Mouse (Mus musculus): ENCODE measurements around the gene Olfr740. TPM values are rescaled to one million over a fixed set of nuclear protein-coding genes. Genes with fewer than 3 reads are reported as not detected.

Olfr740 gene
- polyA plus RNA-seq (2015; fragmentation: Nextera tagmentation; extraction: Ambion mirVana): not detected in 2 replicates

DNA sequence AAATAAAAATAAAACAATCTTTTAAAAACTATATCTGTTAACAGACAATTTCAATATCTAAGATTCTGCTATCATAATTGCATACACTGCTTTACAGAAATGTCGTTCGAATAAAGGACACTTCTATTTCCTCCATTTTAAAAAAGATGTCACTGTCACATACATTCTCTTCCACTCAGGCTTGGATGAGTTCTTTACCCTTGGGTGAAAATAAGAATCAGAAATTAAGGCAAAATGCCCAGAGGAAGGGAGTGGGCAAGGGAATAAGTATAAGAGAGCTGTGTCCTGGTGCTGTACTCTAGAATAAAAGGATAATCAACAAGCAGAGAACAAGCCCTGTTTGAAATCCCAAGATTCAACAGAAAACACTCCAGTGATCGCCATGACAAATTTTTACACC, at the start of gene Olfr740:
Olfr740 (plus strand) TSS at position 301 of the 400 bp plus-strand sequence.
- 81% methylated on average over 3 of the region's 3 CpGs for WGBS
- H3K9me3 ChIP-seq (ENCODE audit: control insufficient read depth): no peaks in the 10 kb centered on the region
- no peak within 1 kb of the TSS for H3K4me2 ChIP-seq (replicated peaks; ENCODE audit: low read depth)
- H3K27me3 ChIP-seq (replicated peaks; ENCODE audit: control insufficient read depth, insufficient read depth, low read length): no peaks in the 10 kb centered on the region
- H3K4me3 ChIP-seq (ENCODE audit: low read depth, low read length): no peak within 1 kb of the TSS
- ATAC-seq: no peak
- TF ChIP-seq CTCF (IDR thresholded peaks at IDR 0.05; ENCODE audit: low read depth): no peak
- H3K9ac ChIP-seq (ENCODE audit: low read depth, low read length): no peak within 1 kb of the TSS
- no peaks in the 10 kb centered on the region for H3K4me1 ChIP-seq (replicated peaks; ENCODE audit: control insufficient read depth, insufficient read depth, low read length)
- no peak within 1 kb of the TSS for H3K27ac ChIP-seq (ENCODE audit: low read depth, low read length)
- H3K36me3 ChIP-seq (ENCODE audit: control insufficient read depth, insufficient read depth): no peaks in the 10 kb centered on the region

- Histone ChIP-seq H3K9me3 (ENCODE audit: control insufficient read depth) (no peaks in the 10 kb centered on the region), H3K36me3 (ENCODE audit: control insufficient read depth, insufficient read depth) (no peaks in the 10 kb centered on the region), H3K9ac (ENCODE audit: low read depth, low read length) (no peak within 1 kb of the TSS), H3K4me1 (replicated peaks; ENCODE audit: control insufficient read depth, insufficient read depth, low read length) (no peaks in the 10 kb centered on the region), H3K4me3 (ENCODE audit: low read depth, low read length) (no peak within 1 kb of the TSS), H3K27me3 (replicated peaks; ENCODE audit: control insufficient read depth, insufficient read depth, low read length) (no peaks in the 10 kb centered on the region), H3K27ac (ENCODE audit: low read depth, low read length) (no peak within 1 kb of the TSS), H3K4me2 (replicated peaks; ENCODE audit: low read depth) (no peak within 1 kb of the TSS)
- no peak for ATAC-seq
- WGBS: 68% methylated on average over 1 of the region's 1 CpGs
- TF ChIP-seq CTCF (IDR thresholded peaks at IDR 0.05; ENCODE audit: low read depth): no peak
Measured at GRCm38 (mm10) chr14:50407268-50407667, 38.1 kb upstream of the Olfr740 start, which contains the start of gene Olfr738. Gene Olfr738, plus strand, starts transcription at chr14:50407568.

DNA sequence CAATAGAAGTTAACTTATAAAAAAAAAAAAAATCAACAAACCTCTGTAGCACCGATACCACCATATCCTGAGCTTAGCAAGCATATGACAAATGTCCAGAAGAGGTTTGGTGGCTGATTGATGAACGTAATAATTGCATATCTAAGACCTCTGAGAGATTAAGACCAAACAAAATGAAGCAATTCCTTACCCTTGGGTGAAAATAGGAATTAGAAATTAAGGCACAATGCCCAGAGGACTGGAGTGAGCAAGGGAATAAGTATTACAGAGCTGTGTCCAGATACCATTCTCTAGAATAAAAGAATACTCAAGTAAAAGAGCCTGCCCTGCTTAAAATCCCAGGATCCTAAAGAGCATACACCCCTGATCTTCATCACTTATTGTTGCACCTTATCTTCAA, 27.0 kb upstream of the Olfr740 start, which contains the start of gene Olfr739:
Olfr739 (plus strand) TSS at position 301 of the 400 bp plus-strand sequence.
- no peak for ATAC-seq
- Histone ChIP-seq H3K4me1 (replicated peaks; ENCODE audit: control insufficient read depth, insufficient read depth, low read length) (no peaks in the 10 kb centered on the region), H3K4me3 (ENCODE audit: low read depth, low read length) (no peak within 1 kb of the TSS), H3K4me2 (replicated peaks; ENCODE audit: low read depth) (no peak within 1 kb of the TSS), H3K9me3 (ENCODE audit: control insufficient read depth) (no peaks in the 10 kb centered on the region), H3K27me3 (replicated peaks; ENCODE audit: control insufficient read depth, insufficient read depth, low read length) (no peaks in the 10 kb centered on the region), H3K36me3 (ENCODE audit: control insufficient read depth, insufficient read depth) (no peaks in the 10 kb centered on the region), H3K9ac (ENCODE audit: low read depth, low read length) (no peak within 1 kb of the TSS), H3K27ac (ENCODE audit: low read depth, low read length) (no peak within 1 kb of the TSS)
- WGBS: 57% methylated on average over 2 of the region's 2 CpGs
- TF ChIP-seq CTCF (IDR thresholded peaks at IDR 0.05; ENCODE audit: low read depth): no peak

DNA sequence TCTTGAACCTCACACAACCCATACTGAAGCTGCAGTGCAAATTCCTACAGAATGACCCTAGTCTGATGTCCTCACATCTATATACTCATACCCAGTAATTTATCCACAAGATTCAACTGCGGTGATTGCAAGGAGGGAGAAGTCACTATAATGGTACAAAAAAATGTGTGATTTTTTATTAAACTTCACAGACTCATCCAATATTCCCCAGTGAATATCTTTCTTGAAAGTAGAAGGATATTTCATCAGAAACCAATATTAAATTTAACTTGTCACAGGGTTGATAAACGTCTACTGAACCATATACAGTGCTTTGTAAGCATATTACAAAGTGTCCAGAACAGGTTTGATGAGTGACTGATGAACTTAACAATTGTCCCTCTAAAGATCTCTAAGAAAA, 27.1 kb downstream of the Olfr740 start, which contains the start of gene Olfr741:
Olfr741 (plus strand) TSS at position 301 of the 400 bp plus-strand sequence.
- WGBS: 69% methylated on average over 2 of the region's 2 CpGs
- Histone ChIP-seq H3K9me3 (ENCODE audit: control insufficient read depth) (no peaks in the 10 kb centered on the region), H3K27me3 (replicated peaks; ENCODE audit: control insufficient read depth, insufficient read depth, low read length) (no peaks in the 10 kb centered on the region), H3K36me3 (ENCODE audit: control insufficient read depth, insufficient read depth) (no peaks in the 10 kb centered on the region), H3K9ac (ENCODE audit: low read depth, low read length) (no peak within 1 kb of the TSS), H3K4me2 (replicated peaks; ENCODE audit: low read depth) (no peak within 1 kb of the TSS), H3K4me3 (ENCODE audit: low read depth, low read length) (no peak within 1 kb of the TSS), H3K27ac (ENCODE audit: low read depth, low read length) (no peak within 1 kb of the TSS), H3K4me1 (replicated peaks; ENCODE audit: control insufficient read depth, insufficient read depth, low read length) (no peaks in the 10 kb centered on the region)
- no peak for ATAC-seq
- TF ChIP-seq CTCF (IDR thresholded peaks at IDR 0.05; ENCODE audit: low read depth): no peak

GRCm38 (mm10) chr14:50478406-50478805, 33.1 kb downstream of the Olfr740 start:
- Histone ChIP-seq H3K4me2 (replicated peaks; ENCODE audit: low read depth) (no peak overlapping the region), H3K4me1 (replicated peaks; ENCODE audit: control insufficient read depth, insufficient read depth, low read length) (no peaks in the 10 kb centered on the region), H3K4me3 (ENCODE audit: low read depth, low read length) (no peak overlapping the region), H3K9ac (ENCODE audit: low read depth, low read length) (no peak overlapping the region), H3K27me3 (replicated peaks; ENCODE audit: control insufficient read depth, insufficient read depth, low read length) (no peaks in the 10 kb centered on the region), H3K27ac (ENCODE audit: low read depth, low read length) (no peak overlapping the region), H3K9me3 (ENCODE audit: control insufficient read depth) (no peaks in the 10 kb centered on the region), H3K36me3 (ENCODE audit: control insufficient read depth, insufficient read depth) (no peaks in the 10 kb centered on the region)
- 73% methylated on average over 2 of the region's 2 CpGs for WGBS
- no peak for ATAC-seq
- no peak for TF ChIP-seq CTCF (IDR thresholded peaks at IDR 0.05; ENCODE audit: low read depth)

GRCm38 (mm10) chr14:50503300-50503699, 58.0 kb downstream of the Olfr740 start, which contains the start of gene Olfr742:
Gene Olfr742, plus strand, starts transcription at chr14:50503600.
- H3K4me2 ChIP-seq (replicated peaks; ENCODE audit: low read depth): no peak within 1 kb of the TSS
- no peak for TF ChIP-seq CTCF (IDR thresholded peaks at IDR 0.05; ENCODE audit: low read depth)
- 45% methylated on average over 2 of the region's 2 CpGs for WGBS

More at GRCm38 (mm10) chr14:50503300-50503699, 58.0 kb downstream of the Olfr740 start, which contains the start of gene Olfr742:
- Histone ChIP-seq H3K9ac (ENCODE audit: low read depth, low read length) (no peak within 1 kb of the TSS), H3K4me3 (ENCODE audit: low read depth, low read length) (no peak within 1 kb of the TSS), H3K27me3 (replicated peaks; ENCODE audit: control insufficient read depth, insufficient read depth, low read length) (no peaks in the 10 kb centered on the region), H3K9me3 (ENCODE audit: control insufficient read depth) (no peaks in the 10 kb centered on the region), H3K27ac (ENCODE audit: low read depth, low read length) (no peak within 1 kb of the TSS), H3K4me1 (replicated peaks; ENCODE audit: control insufficient read depth, insufficient read depth, low read length) (no peaks in the 10 kb centered on the region), H3K36me3 (ENCODE audit: control insufficient read depth, insufficient read depth) (no peaks in the 10 kb centered on the region)
- ATAC-seq: no peak

Other genes with a start within 250 kb of the Olfr740 start
- gene Olfr731, start 203.7 kb upstream of the Olfr740 start, polyA plus RNA-seq (2015; fragmentation: Nextera tagmentation; extraction: Ambion mirVana): not detected in 2 replicates
- gene Olfr732, start 161.3 kb upstream of the Olfr740 start, polyA plus RNA-seq (2015; fragmentation: Nextera tagmentation; extraction: Ambion mirVana): not detected in 2 replicates
- gene Olfr733, start 144.0 kb upstream of the Olfr740 start, polyA plus RNA-seq (2015; fragmentation: Nextera tagmentation; extraction: Ambion mirVana): not detected in 2 replicates
- not detected in 2 replicates for gene Olfr734, start 118.8 kb upstream of the Olfr740 start, polyA plus RNA-seq (2015; fragmentation: Nextera tagmentation; extraction: Ambion mirVana)
- not detected in 2 replicates for gene Olfr735, start 96.7 kb upstream of the Olfr740 start, polyA plus RNA-seq (2015; fragmentation: Nextera tagmentation; extraction: Ambion mirVana)
- 0.07 and 0.08 TPM in 2 replicates for gene Tlr11, start 87.6 kb upstream of the Olfr740 start, polyA plus RNA-seq (2015; fragmentation: Nextera tagmentation; extraction: Ambion mirVana)
- gene Olfr736, start 64.4 kb upstream of the Olfr740 start, polyA plus RNA-seq (2015; fragmentation: Nextera tagmentation; extraction: Ambion mirVana): not detected in 2 replicates
- not detected in 2 replicates for gene Olfr738, start 38.0 kb upstream of the Olfr740 start, polyA plus RNA-seq (2015; fragmentation: Nextera tagmentation; extraction: Ambion mirVana)
- gene Olfr739, start 26.9 kb upstream of the Olfr740 start, polyA plus RNA-seq (2015; fragmentation: Nextera tagmentation; extraction: Ambion mirVana): not detected in 2 replicates
- not detected in 2 replicates for gene Olfr741, start 27.2 kb downstream of the Olfr740 start, polyA plus RNA-seq (2015; fragmentation: Nextera tagmentation; extraction: Ambion mirVana)
- gene Olfr742, start 58.1 kb downstream of the Olfr740 start, polyA plus RNA-seq (2015; fragmentation: Nextera tagmentation; extraction: Ambion mirVana): not detected in 2 replicates
- gene Olfr743, start 76.3 kb downstream of the Olfr740 start, polyA plus RNA-seq (2015; fragmentation: Nextera tagmentation; extraction: Ambion mirVana): not detected in 2 replicates
- gene Olfr744, start 169.3 kb downstream of the Olfr740 start, polyA plus RNA-seq (2015; fragmentation: Nextera tagmentation; extraction: Ambion mirVana): not detected in 2 replicates
- gene Olfr745, start 193.8 kb downstream of the Olfr740 start, polyA plus RNA-seq (2015; fragmentation: Nextera tagmentation; extraction: Ambion mirVana): not detected in 2 replicates
- not detected in 2 replicates for gene Olfr746, start 201.5 kb downstream of the Olfr740 start, polyA plus RNA-seq (2015; fragmentation: Nextera tagmentation; extraction: Ambion mirVana)
- gene Olfr747, start 247.7 kb downstream of the Olfr740 start, polyA plus RNA-seq (2015; fragmentation: Nextera tagmentation; extraction: Ambion mirVana): not detected in 2 replicates